Mouse (Mus musculus) left cerebral cortex, postnatal 14 days (tissue): ENCODE measurements around the gene Tiprl. TPM values are rescaled to one million over a fixed set of nuclear protein-coding genes. Genes with fewer than 3 reads are reported as not detected.

ENCODE experiments used
- DNase-seq, 2 experiments: peaks; one replicate each; pipeline ENCODE4 v3.0.0; 2021 to 2022; ENCODE audit warnings: low spot score in 2 of 2, mixed read lengths in 1 of 2
- intact Hi-C: fragments of 180-260 bp; cut with DNase I; formaldehyde crosslinking; loops from one replicate; pipeline ENCODE4 v1.15.1; 2025
- total RNA-seq, 2 experiments: library from RNA; stranded (reverse); gene quantifications; 2 replicates each; pipeline ENCODE4 v1.2.3; 2021

Gene Tiprl
- total RNA-seq, 2 experiments from 2014 or later = 65.1 to 67.6 TPM

- no peak for DNase-seq
- intact Hi-C loops = no loop called here
Observed at GRCm38 (mm10) chr1:165186491-165186890, 50.3 kb downstream of the Tiprl start.

DNA sequence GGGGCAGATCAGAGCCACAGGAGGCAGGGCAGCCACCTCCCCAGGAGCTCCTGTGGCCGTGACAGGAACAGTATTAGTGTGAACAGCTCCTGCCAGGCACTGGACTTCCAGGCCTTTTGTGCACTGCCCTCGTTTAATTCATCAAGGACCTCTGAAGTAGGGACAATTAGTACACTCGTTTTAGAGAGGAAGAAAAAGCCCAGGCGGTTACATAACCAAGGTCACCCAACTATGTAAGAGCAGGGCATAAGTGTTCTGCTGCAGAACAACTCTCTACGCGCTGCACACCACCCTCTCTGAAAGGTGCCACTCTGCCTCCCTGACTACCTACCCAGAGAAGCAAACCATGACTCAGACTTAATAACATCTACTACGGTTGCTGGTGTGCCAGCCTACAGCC, 51.7 kb downstream of the Tiprl start:
- intact Hi-C loops = no loop called here
- DNase-seq = no peak

DNA sequence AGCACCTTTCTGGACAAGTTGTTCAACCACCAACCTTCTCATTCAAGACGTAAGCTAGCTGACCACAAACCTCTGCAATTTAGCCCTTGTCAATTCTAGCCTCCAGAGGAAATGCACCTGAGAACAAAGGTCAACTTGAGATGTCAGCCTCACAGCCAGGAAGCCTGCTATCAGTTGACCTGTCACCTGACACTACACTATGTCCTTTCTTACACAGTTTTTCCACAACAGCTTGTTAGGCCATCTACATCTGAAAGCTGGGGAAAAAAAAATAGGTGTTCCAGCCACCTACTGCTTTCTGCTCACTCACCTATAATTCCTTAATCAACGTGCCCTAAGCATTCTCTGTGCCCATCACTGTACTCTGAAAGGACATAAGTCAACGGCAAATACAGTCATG, 52.6 kb downstream of the Tiprl start:
- intact Hi-C loops = no loop called here
- DNase-seq = no peak

GRCm38 (mm10) chr1:165183400-165183799, 53.4 kb downstream of the Tiprl start:
- DNase-seq = no peak
- intact Hi-C loops = no loop called here

DNA sequence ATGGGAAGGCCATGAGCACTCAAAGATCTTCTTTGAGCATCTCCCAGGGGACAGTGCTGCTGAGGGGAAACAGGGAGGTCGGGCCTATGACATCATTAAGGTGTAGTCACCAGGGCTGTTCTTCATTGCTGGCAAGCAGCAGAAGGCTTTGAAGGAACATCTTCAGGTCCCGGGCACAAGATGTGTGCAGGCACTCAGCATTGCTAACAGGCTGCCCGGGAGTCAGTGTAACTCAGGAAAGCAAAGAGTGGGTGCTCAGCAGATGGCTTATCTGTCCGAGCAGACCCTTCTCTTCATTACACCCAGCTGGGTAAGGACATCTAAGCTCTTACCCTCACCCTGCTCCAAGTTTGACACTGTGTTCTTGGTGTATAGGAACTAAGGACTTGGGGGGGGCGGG, 57.5 kb downstream of the Tiprl start:
- no peak for DNase-seq
- intact Hi-C loops = no loop called here

DNA sequence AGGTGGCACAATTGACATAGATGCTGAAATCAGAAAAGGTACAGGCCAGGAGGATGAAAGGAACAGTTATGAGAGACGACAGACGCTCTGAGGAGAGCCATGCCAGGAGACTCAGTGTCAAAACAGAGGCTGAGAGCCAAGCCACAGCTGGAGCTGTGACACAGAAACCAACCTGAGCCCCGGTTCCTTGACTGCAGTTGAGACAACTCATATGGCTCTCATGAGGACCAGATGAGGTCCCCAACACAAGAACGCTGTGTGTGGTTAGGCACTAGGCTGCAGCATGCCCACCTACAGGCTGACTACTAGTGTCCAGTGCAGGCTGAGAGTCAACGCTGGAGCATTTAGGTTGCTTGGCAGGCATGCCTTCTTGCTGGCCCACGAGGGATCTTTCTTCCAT, 58.7 kb downstream of the Tiprl start:
- intact Hi-C loops = no loop called here
- no peak for DNase-seq

DNA sequence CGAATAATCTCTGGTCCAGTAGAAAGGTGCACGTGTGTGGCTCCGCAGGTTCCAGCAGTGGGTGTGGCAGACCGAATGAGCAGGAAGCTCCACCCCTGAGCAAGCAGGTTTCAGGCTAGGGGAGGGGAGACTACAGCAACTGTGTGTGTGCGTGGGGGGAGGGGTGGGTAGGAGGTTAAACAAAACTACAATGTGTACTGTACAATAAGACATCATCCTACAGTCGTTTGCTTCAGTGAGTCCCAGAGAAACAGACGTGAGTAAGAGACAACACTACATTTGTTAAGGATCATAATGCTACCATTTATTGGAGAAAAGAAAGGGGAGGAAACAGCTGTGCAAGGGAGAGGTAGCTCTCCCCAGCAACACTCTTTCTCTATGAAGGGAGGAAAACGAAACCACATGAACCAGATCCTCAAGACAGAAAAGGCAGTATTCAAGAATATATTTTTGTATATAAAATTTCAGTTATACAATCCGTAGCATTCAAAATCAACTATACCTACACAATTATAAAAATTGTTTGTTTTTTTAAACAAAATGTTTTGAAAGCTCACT, 62.7 kb downstream of the Tiprl start:
- intact Hi-C loops = no loop called here
- no peak for DNase-seq

- intact Hi-C loops = no loop called here
- DNase-seq = no peak
Observed at GRCm38 (mm10) chr1:165171277-165171676, 65.5 kb downstream of the Tiprl start.

- intact Hi-C loops = no loop called here
- no peak for DNase-seq
Observed at GRCm38 (mm10) chr1:165170157-165170556, 66.6 kb downstream of the Tiprl start.

GRCm38 (mm10) chr1:165169462-165169861, 67.3 kb downstream of the Tiprl start:
- DNase-seq = no peak
- intact Hi-C loops = no loop called here

DNA sequence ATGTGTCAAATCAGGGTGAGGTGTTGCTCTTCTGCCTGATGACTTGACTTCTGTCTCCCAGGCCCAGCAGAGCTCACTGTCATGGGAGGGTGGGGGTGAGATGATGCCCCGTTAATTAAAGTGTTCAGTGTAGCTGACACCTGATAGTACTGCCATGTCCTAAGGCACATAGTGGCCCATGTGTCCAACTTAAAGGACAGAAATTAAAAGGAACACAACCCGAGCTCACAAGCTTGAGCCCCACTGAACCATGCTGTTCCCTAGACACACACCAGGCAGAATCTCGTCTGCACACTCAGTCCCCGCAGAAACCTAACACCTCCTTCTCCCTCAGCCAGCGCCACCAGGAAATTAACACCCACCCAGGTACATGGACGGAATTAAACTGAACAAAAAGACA, 71.9 kb downstream of the Tiprl start:
- intact Hi-C loops = no loop called here
- no peak for DNase-seq

Other genes starting within 250 kb of the Tiprl start
- gene Tbx19, start 76.2 kb downstream of the Tiprl start, total RNA-seq = not detected
- gene Sft2d2, start 42.6 kb downstream of the Tiprl start, total RNA-seq = 1 to 10 TPM; 8.1 to 9.5 TPM
- 10 to 100 TPM in 1 of 2 experiments, 1 to 10 TPM in 1; 6.4 to 10.2 TPM for gene Gpr161, start 58.8 kb upstream of the Tiprl start, total RNA-seq
- gene Dcaf6, start 223.5 kb upstream of the Tiprl start, total RNA-seq = 10 to 100 TPM; 95.2 to 98.5 TPM
- gene Mpc2, start 223.6 kb upstream of the Tiprl start, total RNA-seq = 100 to 1,000 TPM; 148 to 156 TPM
- 1 to 10 TPM in 1 of 2 experiments, under 1 TPM in 1; 0.53 to 1.3 TPM for gene Adcy10, start 248.2 kb upstream of the Tiprl start, total RNA-seq